Mouse (Mus musculus) fibroblast of lung, adult 2 months (primary cell): ENCODE data around the gene 1810024B03Rik.
A peak's percentile ranks its signal among the peaks of the same experiment; 100 is the strongest.
"Not testable (repeated sequence)": the region's sequence is repeated elsewhere in the genome, so short reads cannot be mapped to it uniquely, and the experiment has no call there.

Experiments
- DNase-seq: peaks from one replicate; pipeline ENCODE4 v3.0.0-alpha.2; 2011; ENCODE audit warnings: low read depth

Gene 1810024B03Rik

GRCm38 (mm10) chr2:127207547-127208451, at the start of gene 1810024B03Rik, which contains the start of gene Snrnp200:
Gene 1810024B03Rik (minus strand): TSS chr2:127208280.
Gene Snrnp200 (plus strand): TSS chr2:127208386.
- DNase-seq: peak; percentile 91

- no peak for DNase-seq
Observed at GRCm38 (mm10) chr2:127255294-127255693, 47.2 kb upstream of the 1810024B03Rik start.

GRCm38 (mm10) chr2:127254604-127255134, 46.6 kb upstream of the 1810024B03Rik start:
- DNase-seq: peak; percentile 63

- DNase-seq: no peak
Observed at GRCm38 (mm10) chr2:127252787-127253186, 44.7 kb upstream of the 1810024B03Rik start.

GRCm38 (mm10) chr2:127251880-127252527, 43.9 kb upstream of the 1810024B03Rik start:
- no peak for DNase-seq

GRCm38 (mm10) chr2:127251457-127251856, 43.4 kb upstream of the 1810024B03Rik start:
- no peak for DNase-seq

GRCm38 (mm10) chr2:127250291-127251008, 42.4 kb upstream of the 1810024B03Rik start:
- DNase-seq: no peak

GRCm38 (mm10) chr2:127248334-127249004, 40.4 kb upstream of the 1810024B03Rik start:
- DNase-seq: no peak

GRCm38 (mm10) chr2:127247592-127248333, 39.7 kb upstream of the 1810024B03Rik start, which contains the start of the genes Ciao1 and Tmem127:
Gene Ciao1 (minus strand): TSS chr2:127247816.
Gene Tmem127 (plus strand): TSS chr2:127247908.
- peak; percentile 97 for DNase-seq

GRCm38 (mm10) chr2:127240065-127240464, 32.0 kb upstream of the 1810024B03Rik start:
- no peak for DNase-seq

GRCm38 (mm10) chr2:127237897-127238610, 30.0 kb upstream of the 1810024B03Rik start:
- no peak for DNase-seq

GRCm38 (mm10) chr2:127225261-127225660, 17.2 kb upstream of the 1810024B03Rik start:
- no peak for DNase-seq

- DNase-seq: no peak
Observed at GRCm38 (mm10) chr2:127217746-127218145, 9.7 kb upstream of the 1810024B03Rik start.

GRCm38 (mm10) chr2:127210701-127211100, 2.6 kb upstream of the 1810024B03Rik start:
- no peak for DNase-seq

GRCm38 (mm10) chr2:127208452-127208769, 331 bp upstream of the 1810024B03Rik start:
- DNase-seq: no peak

- DNase-seq: no peak
Observed at GRCm38 (mm10) chr2:127206916-127207315, 1.2 kb downstream of the 1810024B03Rik start.

- DNase-seq: not testable (repeated sequence)
Observed at GRCm38 (mm10) chr2:127205936-127206335, 2.1 kb downstream of the 1810024B03Rik start.

- peak; percentile 14 for DNase-seq
Observed at GRCm38 (mm10) chr2:127204932-127205331, 3.1 kb downstream of the 1810024B03Rik start.

- no peak for DNase-seq
Observed at GRCm38 (mm10) chr2:127189574-127189973, 18.5 kb downstream of the 1810024B03Rik start.
